Mouse (Mus musculus) liver, postnatal 0 days (tissue): ENCODE results near the gene Clnk. TPM values are rescaled to one million over a fixed set of nuclear protein-coding genes. Genes with fewer than 3 reads are reported as not detected.

Source experiments
- ATAC-seq: fragments of 200-750 bp; cut with Nextera tagmentation; 2 replicates; pipeline ENCODE4 v1.8.0; 2017; ENCODE audit warnings: mild to moderate bottlenecking, moderate library complexity
- DNase-seq: peaks from one replicate; pipeline ENCODE4 v3.0.0-alpha.2; 2016
- H3K27ac ChIP-seq: fragments of 300-500 bp; sonication (generic); 2 replicates; pipeline ENCODE4 v1.5.1; 2014; ENCODE audit warnings: antibody characterized with exemption, moderate library complexity, mild to moderate bottlenecking, low read depth
- H3K27me3 ChIP-seq: fragments of 300-500 bp; sonication (generic); 2 replicates; pipeline ENCODE4 v1.6.1; 2014; ENCODE audit warnings: low read length, control low read depth, mixed read lengths; ENCODE audit not compliant: insufficient read depth
- H3K36me3 ChIP-seq: fragments of 300-500 bp; sonication (generic); replicated peaks from 2 replicates; pipeline ENCODE4 v1.6.1; 2014; ENCODE audit warnings: mild to moderate bottlenecking, control low read depth, low read length, moderate library complexity, mixed read lengths; ENCODE audit not compliant: insufficient read depth
- H3K4me1 ChIP-seq: fragments of 300-500 bp; sonication (generic); 2 replicates; pipeline ENCODE4 v1.6.1; 2014; ENCODE audit warnings: antibody characterized with exemption, mild to moderate bottlenecking, control low read depth; ENCODE audit not compliant: insufficient read depth
- H3K4me2 ChIP-seq: fragments of 300-500 bp; sonication (generic); 2 replicates; pipeline ENCODE4 v1.6.1; 2014; ENCODE audit warnings: low read depth, mild to moderate bottlenecking, low read length, moderate library complexity, mixed read lengths
- H3K4me3 ChIP-seq: fragments of 300-500 bp; sonication (generic); 2 replicates; pipeline ENCODE4 v1.5.1; 2014; ENCODE audit warnings: low read depth, low read length
- H3K9ac ChIP-seq: fragments of 300-500 bp; sonication (generic); replicated peaks from 2 replicates; pipeline ENCODE4 v1.6.1; 2014; ENCODE audit warnings: mild to moderate bottlenecking, moderate library complexity
- H3K9me3 ChIP-seq: fragments of 300-500 bp; sonication (generic); 2 replicates; pipeline ENCODE4 v1.6.1; 2016; ENCODE audit warnings: mild to moderate bottlenecking, control low read depth, low read length, mixed read lengths
- CTCF ChIP-seq: sonication (generic); IDR thresholded peaks from 2 replicates; pipeline ENCODE4 v1.5.1; 2016; ENCODE audit warnings: antibody characterized with exemption, low read depth
- EP300 ChIP-seq: IDR thresholded peaks from 2 replicates; pipeline ENCODE4 v1.6.1; 2016; ENCODE audit warnings: antibody characterized with exemption, low read depth, mild to moderate bottlenecking
- WGBS: fragments of 180-500 bp; shearing (Covaris S2); extraction: QIAGEN DNeasy Blood & Tissue Kit; methylation state at CpG from one replicate; pipeline ENCODE4 v1.1.7; 2014; ENCODE audit not compliant: insufficient replicate concordance; 5-methylcytosine and 5-hydroxymethylcytosine counted together
- polyA plus RNA-seq: library from polyadenylated mRNA; unstranded; fragments of >200 nt; fragmentation: Nextera tagmentation; extraction: Ambion mirVana; gene quantifications from 2 replicates; pipeline ENCODE4 v1.2.1, GENCODE M21; 2015

Gene Clnk
- polyA plus RNA-seq, 1 experiment from 2014 or later = 0.12 TPM

- H3K27me3 ChIP-seq = no peaks in the 10 kb centered on the region
- H3K27ac ChIP-seq = no peak overlapping the region
- no peak overlapping the region for H3K4me2 ChIP-seq
- H3K9ac ChIP-seq = no peak overlapping the region
- no peaks in the 10 kb centered on the region for H3K36me3 ChIP-seq
- DNase-seq = no peak
- 25% methylated on average over 4 of the region's 4 CpGs for WGBS
- no peak for TF ChIP-seq CTCF
- TF ChIP-seq EP300 = no peak
- no peaks in the 10 kb centered on the region for H3K4me1 ChIP-seq
- ATAC-seq = no peak
- no peaks in the 10 kb centered on the region for H3K9me3 ChIP-seq
- H3K4me3 ChIP-seq = no peak overlapping the region
Observed at GRCm38 (mm10) chr5:38752749-38753148, 123.9 kb downstream of the Clnk start.

- DNase-seq (no peak), ATAC-seq (no peak)
- Histone ChIP-seq H3K27me3 (no peaks in the 10 kb centered on the region), H3K9me3 (no peaks in the 10 kb centered on the region), H3K27ac (no peak overlapping the region), H3K4me1 (no peaks in the 10 kb centered on the region), H3K4me2 (no peak overlapping the region), H3K9ac (no peak overlapping the region), H3K4me3 (no peak overlapping the region), H3K36me3 (no peaks in the 10 kb centered on the region)
- TF ChIP-seq EP300 = no peak
- no peak for TF ChIP-seq CTCF
- 64% methylated on average over 11 of the region's 11 CpGs for WGBS
Observed at GRCm38 (mm10) chr5:38708940-38709581, 167.6 kb downstream of the Clnk start.

DNA sequence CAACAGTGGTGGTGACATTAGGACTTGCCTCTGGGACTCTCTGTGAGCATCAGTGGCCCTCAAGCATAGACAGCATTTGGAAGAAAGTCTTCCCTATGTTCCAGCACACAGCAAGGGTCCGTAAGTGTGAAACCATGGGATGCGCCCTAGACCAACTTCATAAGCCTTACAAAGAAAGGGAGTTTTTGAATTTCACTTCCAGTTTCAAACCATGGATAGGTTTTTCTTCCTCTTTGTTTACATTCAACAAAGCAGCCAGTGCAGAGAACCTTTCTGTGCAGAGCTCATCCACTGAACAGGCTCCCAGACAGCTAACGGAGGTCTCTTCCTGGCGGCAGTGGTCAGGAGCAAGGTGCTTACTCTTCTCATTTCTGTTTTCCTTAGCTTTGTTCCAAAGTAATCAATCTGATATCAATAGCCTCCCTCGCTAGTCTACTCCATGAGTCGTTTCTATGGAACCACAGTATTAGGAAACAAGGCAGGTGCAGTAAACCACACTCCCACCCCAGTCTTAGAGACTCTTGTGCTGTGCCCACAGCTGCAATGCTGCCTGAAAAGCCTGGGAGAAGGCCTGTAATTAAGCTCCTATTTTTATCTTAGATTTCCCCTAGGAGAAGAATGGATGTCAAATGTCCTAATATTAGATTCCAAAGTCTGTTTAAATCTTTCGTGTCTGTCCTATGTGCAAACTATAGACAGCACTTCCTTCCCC lies 169.1 kb downstream of the Clnk start:
- Histone ChIP-seq H3K9ac (no peak overlapping the region), H3K4me3 (no peak overlapping the region), H3K27ac (no peak overlapping the region), H3K36me3 (no peaks in the 10 kb centered on the region), H3K4me1 (no peaks in the 10 kb centered on the region), H3K9me3 (no peaks in the 10 kb centered on the region), H3K4me2 (no peak overlapping the region), H3K27me3 (no peaks in the 10 kb centered on the region)
- TF ChIP-seq CTCF (no peak), EP300 (no peak)
- ATAC-seq (no peak), DNase-seq (no peak)
- WGBS = 65% methylated on average over 7 of the region's 7 CpGs

DNA sequence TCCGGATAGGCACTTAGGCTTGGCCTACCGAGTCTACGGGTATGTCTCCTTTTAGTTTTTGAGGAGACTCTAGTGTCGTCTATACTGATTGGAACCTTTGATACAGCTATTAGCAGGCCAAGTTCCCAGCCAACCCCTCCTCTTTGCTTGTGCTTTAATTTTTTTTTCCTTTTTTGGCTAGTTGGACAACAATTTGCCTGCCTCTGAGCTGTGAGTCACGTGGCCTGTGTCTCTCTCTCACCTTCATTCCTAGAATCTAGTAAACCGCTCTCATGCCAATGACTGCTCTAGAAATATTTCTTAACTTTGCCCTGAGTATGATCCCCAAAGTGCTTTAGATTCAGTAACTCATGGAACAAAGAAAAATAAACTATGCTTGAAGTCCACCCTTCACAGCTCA lies 173.7 kb downstream of the Clnk start:
- no peak for DNase-seq
- TF ChIP-seq EP300 = no peak
- no peak for TF ChIP-seq CTCF
- Histone ChIP-seq H3K4me3 (no peak overlapping the region), H3K4me1 (no peaks in the 10 kb centered on the region), H3K4me2 (no peak overlapping the region), H3K9me3 (no peaks in the 10 kb centered on the region), H3K27ac (no peak overlapping the region), H3K9ac (no peak overlapping the region), H3K27me3 (no peaks in the 10 kb centered on the region), H3K36me3 (no peaks in the 10 kb centered on the region)
- no peak for ATAC-seq
- WGBS = 82% methylated on average over 6 of the region's 6 CpGs

DNA sequence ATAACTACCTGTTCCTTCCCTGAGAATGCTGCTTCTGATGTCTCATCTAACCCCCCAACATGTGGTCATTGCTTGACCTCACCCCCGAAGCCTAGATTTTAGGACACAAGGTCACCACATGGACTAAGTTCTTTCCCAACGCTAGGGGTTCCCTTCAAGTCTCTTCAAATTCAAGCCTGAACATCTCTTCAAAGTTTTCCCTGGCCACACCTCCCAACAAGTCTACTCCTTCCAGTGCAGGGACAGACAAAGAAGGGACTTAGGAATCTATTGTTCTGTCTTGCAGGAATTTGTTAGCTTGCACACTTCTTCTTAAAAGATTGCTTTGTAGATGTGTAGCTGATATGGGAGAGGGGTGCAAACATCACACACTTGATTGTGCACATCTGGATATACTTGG lies 174.5 kb downstream of the Clnk start:
- Histone ChIP-seq H3K36me3 (no peaks in the 10 kb centered on the region), H3K9ac (no peak overlapping the region), H3K4me3 (no peak overlapping the region), H3K27ac (no peak overlapping the region), H3K27me3 (no peaks in the 10 kb centered on the region), H3K4me1 (no peaks in the 10 kb centered on the region), H3K9me3 (no peaks in the 10 kb centered on the region), H3K4me2 (no peak overlapping the region)
- no peak for DNase-seq
- WGBS = 70% methylated on average over 2 of the region's 2 CpGs
- ATAC-seq = no peak
- TF ChIP-seq EP300 (no peak), CTCF (no peak)

GRCm38 (mm10) chr5:38698466-38698865 lies 178.1 kb downstream of the Clnk start:
- Histone ChIP-seq H3K4me3 (no peak overlapping the region), H3K36me3 (no peaks in the 10 kb centered on the region), H3K9me3 (no peaks in the 10 kb centered on the region), H3K27me3 (no peaks in the 10 kb centered on the region), H3K27ac (no peak overlapping the region), H3K4me2 (no peak overlapping the region), H3K9ac (no peak overlapping the region), H3K4me1 (no peaks in the 10 kb centered on the region)
- TF ChIP-seq CTCF (no peak), EP300 (no peak)
- ATAC-seq = no peak
- no peak for DNase-seq
- 75% methylated on average over 5 of the region's 5 CpGs for WGBS
